Mouse (Mus musculus): ENCODE measurements around the gene Srrd. TPM values are rescaled to one million over a fixed set of nuclear protein-coding genes. Genes with fewer than 3 reads are reported as not detected.
A peak's percentile ranks its signal among the peaks of the same experiment; 100 is the strongest.

Gene Srrd
- 19.0 TPM for polyA plus RNA-seq (2012; fragmentation: generic; extraction: Trizol)

GRCm38 (mm10) chr5:112342463-112343204 is at the start of gene Srrd, which contains the start of gene Hps4:
Srrd (minus strand) TSS chr5:112343040.
Hps4 (plus strand) TSS chr5:112343083.
- Histone ChIP-seq H3K27me3 (ENCODE audit: control insufficient read depth, insufficient read depth, insufficient read length) (no peaks in the 10 kb centered on the region), H3K4me3 (peak within 1 kb of the TSS; percentile 82), H3K36me3 (ENCODE audit: control insufficient read depth, insufficient read depth) (peaks cover 13% of the 10 kb centered on the region), H3K4me2 (ENCODE audit: low read depth) (peak within 1 kb of the TSS; percentile 92), H3K79me2 (ENCODE audit: control insufficient read depth, insufficient read depth) (peaks cover 8% of the 10 kb centered on the region), H3ac (ENCODE audit: control insufficient read depth, insufficient read length) (peak within 1 kb of the TSS; percentile 89)
- TF ChIP-seq SRF (IDR thresholded peaks at IDR 0.05; ENCODE audit: control insufficient read depth, insufficient read length, low read depth): peak; percentile 15
- TF ChIP-seq MAX (IDR thresholded peaks at IDR 0.05; ENCODE audit: low read depth): no peak
- peak; percentile 94 for TF ChIP-seq POLR2A (IDR thresholded peaks at IDR 0.05; ENCODE audit: insufficient read length, low read depth)
- TF ChIP-seq MYOD1 (IDR thresholded peaks at IDR 0.05; ENCODE audit: control insufficient read depth in 1 of 3, insufficient read length in 2 of 3, low read depth in 2 of 3): peak in 1 of 3 experiments; percentile 21
- TF ChIP-seq POLR2AphosphoS2 (IDR thresholded peaks at IDR 0.05; ENCODE audit: insufficient read length, low read depth): peak; percentile 87

GRCm38 (mm10) chr5:112391676-112392323 is 49.0 kb upstream of the Srrd start:
- TF ChIP-seq SRF (IDR thresholded peaks at IDR 0.05; ENCODE audit: control insufficient read depth, insufficient read length, low read depth): no peak
- no peak for TF ChIP-seq POLR2A (IDR thresholded peaks at IDR 0.05; ENCODE audit: insufficient read length, low read depth)
- TF ChIP-seq USF1 (IDR thresholded peaks at IDR 0.05; ENCODE audit: low read depth): no peak
- TF ChIP-seq MAX (IDR thresholded peaks at IDR 0.05; ENCODE audit: low read depth): no peak
- TF ChIP-seq REST (IDR thresholded peaks at IDR 0.05; ENCODE audit: insufficient read depth, insufficient read length): no peak
- TF ChIP-seq TCF3 (IDR thresholded peaks at IDR 0.05; ENCODE audit: insufficient read length, low read depth): no peak
- TF ChIP-seq CEBPB (IDR thresholded peaks at IDR 0.05; ENCODE audit: insufficient read depth, poor library complexity, severe bottlenecking): no peak
- no peak for TF ChIP-seq TCF12 (IDR thresholded peaks at IDR 0.05; ENCODE audit: insufficient read depth, poor library complexity, severe bottlenecking)
- TF ChIP-seq POLR2AphosphoS2 (IDR thresholded peaks at IDR 0.05; ENCODE audit: insufficient read length, low read depth): no peak
- TF ChIP-seq MYOG (IDR thresholded peaks at IDR 0.05; ENCODE audit: control insufficient read depth in 1 of 3, insufficient read depth in 1 of 3, insufficient read length in 2 of 3, low read depth in 2 of 3): no peak
- Histone ChIP-seq H3K4me2 (ENCODE audit: low read depth) (no peak overlapping the region), H3K36me3 (ENCODE audit: control insufficient read depth, insufficient read depth) (no peaks in the 10 kb centered on the region), H3ac (ENCODE audit: control insufficient read depth, insufficient read length) (no peak overlapping the region), H3K79me2 (ENCODE audit: control insufficient read depth, insufficient read depth) (no peaks in the 10 kb centered on the region), H3K4me3 (no peak overlapping the region), H3K27me3 (ENCODE audit: control insufficient read depth, insufficient read depth, insufficient read length) (peaks cover 13% of the 10 kb centered on the region)

GRCm38 (mm10) chr5:112391002-112391401 is 48.2 kb upstream of the Srrd start:
- no peak overlapping the region for H3K4me2 ChIP-seq (ENCODE audit: low read depth)
- peaks cover 13% of the 10 kb centered on the region for H3K27me3 ChIP-seq (ENCODE audit: control insufficient read depth, insufficient read depth, insufficient read length)
- H3K79me2 ChIP-seq (ENCODE audit: control insufficient read depth, insufficient read depth): no peaks in the 10 kb centered on the region
- H3ac ChIP-seq (ENCODE audit: control insufficient read depth, insufficient read length): no peak overlapping the region
- no peaks in the 10 kb centered on the region for H3K36me3 ChIP-seq (ENCODE audit: control insufficient read depth, insufficient read depth)
- no peak for TF ChIP-seq POLR2A (IDR thresholded peaks at IDR 0.05; ENCODE audit: insufficient read length, low read depth)
- no peak for TF ChIP-seq REST (IDR thresholded peaks at IDR 0.05; ENCODE audit: insufficient read depth, insufficient read length)
- no peak for TF ChIP-seq TCF12 (IDR thresholded peaks at IDR 0.05; ENCODE audit: insufficient read depth, poor library complexity, severe bottlenecking)
- TF ChIP-seq TCF3 (IDR thresholded peaks at IDR 0.05; ENCODE audit: insufficient read length, low read depth): no peak
- TF ChIP-seq USF1 (IDR thresholded peaks at IDR 0.05; ENCODE audit: low read depth): no peak
- TF ChIP-seq E2F4 (IDR thresholded peaks at IDR 0.05; ENCODE audit: insufficient read depth): no peak
- TF ChIP-seq CEBPB (IDR thresholded peaks at IDR 0.05; ENCODE audit: insufficient read depth, poor library complexity, severe bottlenecking): no peak
- TF ChIP-seq SRF (IDR thresholded peaks at IDR 0.05; ENCODE audit: control insufficient read depth, insufficient read length, low read depth): no peak
- TF ChIP-seq MYOG (IDR thresholded peaks at IDR 0.05; ENCODE audit: control insufficient read depth in 1 of 3, insufficient read depth in 1 of 3, insufficient read length in 2 of 3, low read depth in 2 of 3): no peak
- TF ChIP-seq POLR2AphosphoS2 (IDR thresholded peaks at IDR 0.05; ENCODE audit: insufficient read length, low read depth): no peak
- no peak for TF ChIP-seq MYOD1 (IDR thresholded peaks at IDR 0.05; ENCODE audit: control insufficient read depth in 1 of 3, insufficient read length in 2 of 3, low read depth in 2 of 3)
- TF ChIP-seq MAX (IDR thresholded peaks at IDR 0.05; ENCODE audit: low read depth): no peak
- no peak overlapping the region for H3K4me3 ChIP-seq

GRCm38 (mm10) chr5:112389352-112389751 is 46.5 kb upstream of the Srrd start:
- Histone ChIP-seq H3K27me3 (ENCODE audit: control insufficient read depth, insufficient read depth, insufficient read length) (peaks cover 4% of the 10 kb centered on the region), H3ac (ENCODE audit: control insufficient read depth, insufficient read length) (no peak overlapping the region), H3K4me2 (ENCODE audit: low read depth) (no peak overlapping the region), H3K4me3 (no peak overlapping the region), H3K36me3 (ENCODE audit: control insufficient read depth, insufficient read depth) (no peaks in the 10 kb centered on the region), H3K79me2 (ENCODE audit: control insufficient read depth, insufficient read depth) (no peaks in the 10 kb centered on the region)
- TF ChIP-seq MAX (IDR thresholded peaks at IDR 0.05; ENCODE audit: low read depth) (no peak), REST (IDR thresholded peaks at IDR 0.05; ENCODE audit: insufficient read depth, insufficient read length) (no peak), MYOG (IDR thresholded peaks at IDR 0.05; ENCODE audit: control insufficient read depth in 1 of 3, insufficient read depth in 1 of 3, insufficient read length in 2 of 3, low read depth in 2 of 3) (no peak), USF1 (IDR thresholded peaks at IDR 0.05; ENCODE audit: low read depth) (no peak), SRF (IDR thresholded peaks at IDR 0.05; ENCODE audit: control insufficient read depth, insufficient read length, low read depth) (no peak), TCF3 (IDR thresholded peaks at IDR 0.05; ENCODE audit: insufficient read length, low read depth) (no peak), MYOD1 (IDR thresholded peaks at IDR 0.05; ENCODE audit: control insufficient read depth in 1 of 3, insufficient read length in 2 of 3, low read depth in 2 of 3) (no peak), E2F4 (IDR thresholded peaks at IDR 0.05; ENCODE audit: insufficient read depth) (no peak), CEBPB (IDR thresholded peaks at IDR 0.05; ENCODE audit: insufficient read depth, poor library complexity, severe bottlenecking) (no peak), POLR2AphosphoS2 (IDR thresholded peaks at IDR 0.05; ENCODE audit: insufficient read length, low read depth) (no peak), TCF12 (IDR thresholded peaks at IDR 0.05; ENCODE audit: insufficient read depth, poor library complexity, severe bottlenecking) (no peak), POLR2A (IDR thresholded peaks at IDR 0.05; ENCODE audit: insufficient read length, low read depth) (no peak)

All from myocyte (in vitro differentiated cells).